In genomic region chr11:69367616-69368355, GRCm38 (mm10) we compare ENCODE assay signal across 8 mouse cellular contexts. TPM values are rescaled to one million over a fixed set of nuclear protein-coding genes. Genes with fewer than 3 reads are reported as not detected.
DNase-seq lines count a peak whose midpoint lies in the region; ATAC-seq lines count a peak whose summit lies in the region.

No protein-coding gene starts in this region.

- DNase-seq in cerebellum, adult 11-12 months, result peak; percentile 75
- DNase-seq in cerebellum, adult 18-20 months, result no peak
- DNase-seq in 3T3-L1 (ENCODE audit: low read depth, low spot score), result peak; percentile 37
- DNase-seq in embryonic facial prominence, embryonic 10.5 days (ENCODE audit: low spot score), result peak; percentile 81
- peak; percentile 39 to 50 for DNase-seq in heart, postnatal 10 days
- DNase-seq in gastrocnemius, postnatal 4 days (ENCODE audit: low spot score in 2 of 2), result no peak

- WGBS in embryonic facial prominence, embryonic 10.5 days, result 1% methylated on average over 22 of the region's 22 CpGs
- under 1% methylated on average over 22 of the region's 22 CpGs for WGBS in limb, embryonic 15.5 days

- H3K36me3 ChIP-seq in embryonic facial prominence, embryonic 10.5 days (replicated peaks), result peaks cover 28% of the 10 kb centered on the region
- H3K36me3 ChIP-seq in limb, embryonic 15.5 days, result peaks cover 16% of the 10 kb centered on the region

- no peak for ATAC-seq in limb, embryonic 15.5 days (ENCODE audit: insufficient number of reproducible peaks, low FRiP score, low TSS enrichment, low read depth)
- ATAC-seq in monocyte, adult 5-6 weeks (replicated peaks; ENCODE audit: insufficient number of reproducible peaks, low FRiP score, low TSS enrichment, poor library complexity, severe bottlenecking), result peak; percentile 22

- H3K9me3 ChIP-seq in embryonic facial prominence, embryonic 10.5 days, result no peaks in the 10 kb centered on the region
- H3K9me3 ChIP-seq in limb, embryonic 15.5 days, result no peaks in the 10 kb centered on the region

- H3K4me1 ChIP-seq in embryonic facial prominence, embryonic 10.5 days, result peaks cover 88% of the 10 kb centered on the region
- peaks cover 66% of the 10 kb centered on the region for H3K4me1 ChIP-seq in limb, embryonic 15.5 days

- H3K4me3 ChIP-seq in embryonic facial prominence, embryonic 10.5 days, result peak overlapping the region; percentile 97
- H3K4me3 ChIP-seq in limb, embryonic 15.5 days, result peak overlapping the region; percentile 81

- H3K9ac ChIP-seq in limb, embryonic 15.5 days, result peak overlapping the region; percentile 98

- no peaks in the 10 kb centered on the region for H3K27me3 ChIP-seq in embryonic facial prominence, embryonic 10.5 days (replicated peaks; ENCODE audit: low read depth, poor library complexity, severe bottlenecking)
- H3K27me3 ChIP-seq in limb, embryonic 15.5 days, result no peaks in the 10 kb centered on the region

- peak overlapping the region; percentile 100 for H3K27ac ChIP-seq in embryonic facial prominence, embryonic 10.5 days (replicated peaks)
- peak overlapping the region; percentile 99 for H3K27ac ChIP-seq in limb, embryonic 15.5 days

- intact Hi-C loops in heart, postnatal 10 days (cut with DNase I), result no loop called here

- peak overlapping the region; percentile 87 for H3K4me2 ChIP-seq in limb, embryonic 15.5 days

RNA-seq across cellular contexts. Expression of gene Chd3, which starts 1.4 kb away (rescaled TPM):
- 46.2 and 55.9 TPM in 2 replicates for polyA plus RNA-seq in embryonic facial prominence, embryonic 10.5 days (2016; fragmentation: Nextera tagmentation; extraction: Ambion mirVana)
- total RNA-seq in heart, postnatal 10 days (2021), result 10 to 100 TPM; 62.0 to 66.7 TPM
- polyA plus RNA-seq in limb, embryonic 15.5 days (2015; fragmentation: Nextera tagmentation; extraction: Ambion mirVana), result 77.4 and 89.3 TPM in 2 replicates
- 76.7 to 192 TPM (median 86.2 TPM) in 3 replicates for total RNA-seq in monocyte, adult 5-6 weeks (2017)
- 10 to 100 TPM; 73.0 to 80.8 TPM for total RNA-seq in gastrocnemius, postnatal 4 days (2021)

RNA-seq across cellular contexts. Expression of gene Naa38, which starts 27.5 kb away (rescaled TPM):
- polyA plus RNA-seq in embryonic facial prominence, embryonic 10.5 days (2016; fragmentation: Nextera tagmentation; extraction: Ambion mirVana), result 136 and 137 TPM in 2 replicates
- 10 to 100 TPM; 94.1 to 95.0 TPM for total RNA-seq in heart, postnatal 10 days (2021)
- polyA plus RNA-seq in limb, embryonic 15.5 days (2015; fragmentation: Nextera tagmentation; extraction: Ambion mirVana), result 143 and 144 TPM in 2 replicates
- 51.4 to 93.3 TPM (median 54.6 TPM) in 3 replicates for total RNA-seq in monocyte, adult 5-6 weeks (2017)
- total RNA-seq in gastrocnemius, postnatal 4 days (2021), result 10 to 100 TPM; 63.8 to 76.3 TPM

RNA-seq across cellular contexts. Expression of gene Rnf227, which starts 27.5 kb away (rescaled TPM):
- 18.7 and 18.8 TPM in 2 replicates for polyA plus RNA-seq in embryonic facial prominence, embryonic 10.5 days (2016; fragmentation: Nextera tagmentation; extraction: Ambion mirVana)
- 1 to 10 TPM in 1 of 2 experiments, under 1 TPM in 1; 0.89 to 1.7 TPM for total RNA-seq in heart, postnatal 10 days (2021)
- polyA plus RNA-seq in limb, embryonic 15.5 days (2015; fragmentation: Nextera tagmentation; extraction: Ambion mirVana), result 15.6 and 17.2 TPM in 2 replicates
- total RNA-seq in monocyte, adult 5-6 weeks (2017), result 1.3 to 3.6 TPM (median 1.5 TPM) in 3 replicates
- total RNA-seq in gastrocnemius, postnatal 4 days (2021), result 1 to 10 TPM; 2.8 to 3.1 TPM

RNA-seq across cellular contexts. Expression of gene Cyb5d1, which starts 27.6 kb away (rescaled TPM):
- polyA plus RNA-seq in embryonic facial prominence, embryonic 10.5 days (2016; fragmentation: Nextera tagmentation; extraction: Ambion mirVana), result 49.3 and 50.2 TPM in 2 replicates
- 10 to 100 TPM; 27.5 to 30.2 TPM for total RNA-seq in heart, postnatal 10 days (2021)
- 30.2 and 36.6 TPM in 2 replicates for polyA plus RNA-seq in limb, embryonic 15.5 days (2015; fragmentation: Nextera tagmentation; extraction: Ambion mirVana)
- 19.2 to 55.3 TPM (median 20.9 TPM) in 3 replicates for total RNA-seq in monocyte, adult 5-6 weeks (2017)
- total RNA-seq in gastrocnemius, postnatal 4 days (2021), result 10 to 100 TPM; 21.1 to 26.4 TPM

RNA-seq across cellular contexts. Expression of gene Tmem88, which starts 30.2 kb away (rescaled TPM):
- 19.8 and 23.1 TPM in 2 replicates for polyA plus RNA-seq in embryonic facial prominence, embryonic 10.5 days (2016; fragmentation: Nextera tagmentation; extraction: Ambion mirVana)
- total RNA-seq in heart, postnatal 10 days (2021), result 10 to 100 TPM; 53.3 to 54.0 TPM
- polyA plus RNA-seq in limb, embryonic 15.5 days (2015; fragmentation: Nextera tagmentation; extraction: Ambion mirVana), result 18.8 and 20.4 TPM in 2 replicates
- total RNA-seq in monocyte, adult 5-6 weeks (2017), result 3.1 to 3.8 TPM in 2 of 3 replicates, not detected in the other
- 10 to 100 TPM; 16.9 to 17.4 TPM for total RNA-seq in gastrocnemius, postnatal 4 days (2021)

Comparison
In these comparisons a context has a peak if more than half of its experiments do, and no peak if none do; other contexts are left out.
1. DNase-seq: peak in cerebellum, adult 11-12 months (single experiment), 3T3-L1 (single experiment), embryonic facial prominence, embryonic 10.5 days (single experiment) and heart, postnatal 10 days (2 of 2); none in cerebellum, adult 18-20 months (0 of 2) and gastrocnemius, postnatal 4 days (0 of 2).